Mouse (Mus musculus) MEL (cell line): ENCODE results near the gene Rest.

ENCODE experiments used
- MAFK ChIP-seq: IDR thresholded peaks from 2 replicates; pipeline ENCODE4 v1.6.1; 2011; ENCODE audit warnings: low read depth, mild to moderate bottlenecking, low read length, improper control_type of control experiment, borderline replicate concordance
- MAX ChIP-seq: IDR thresholded peaks from 2 replicates; pipeline ENCODE4 v1.6.1; 2011; ENCODE audit warnings: low read length, improper control_type of control experiment
- SIN3A ChIP-seq: IDR thresholded peaks from 2 replicates; pipeline ENCODE4 v1.6.1; 2012; ENCODE audit warnings: low read length, improper control_type of control experiment, inconsistent platforms
- ZKSCAN1 ChIP-seq: IDR thresholded peaks from 2 replicates; pipeline ENCODE4 v1.6.1; 2012; ENCODE audit warnings: low read depth, mild to moderate bottlenecking, inconsistent platforms, low read length, improper control_type of control experiment, moderate library complexity

DNA sequence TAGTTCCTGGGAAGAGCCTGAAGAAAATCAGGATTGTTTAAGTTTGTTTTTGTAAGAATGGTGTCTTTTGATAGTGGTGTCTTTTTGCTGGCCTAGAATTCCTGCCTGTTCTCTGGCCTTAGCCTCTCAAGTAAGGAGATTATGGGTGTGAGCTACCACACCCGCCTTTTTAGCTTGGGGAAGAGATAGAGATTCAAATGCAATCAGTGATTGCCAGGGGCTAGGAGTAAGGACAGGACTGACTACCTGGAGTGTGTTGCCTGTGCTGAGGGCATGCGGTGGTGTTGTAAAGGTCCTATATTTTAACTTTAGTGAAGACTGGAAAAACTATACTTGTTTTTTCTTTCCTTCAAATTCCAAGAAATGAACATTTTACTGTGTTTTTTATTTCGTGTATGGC lies 10.9 kb upstream of the Rest start:
- TF ChIP-seq MAFK (no peak), MAX (no peak), SIN3A (no peak), ZKSCAN1 (no peak)
